Mouse (Mus musculus) E14TG2a.4 (cell line): ENCODE data around the gene Gm26992.
A peak's percentile ranks its signal among the peaks of the same experiment; 100 is the strongest.
"Not testable (repeated sequence)": the region's sequence is repeated elsewhere in the genome, so short reads cannot be mapped to it uniquely, and the experiment has no call there.

Experiments
- H3K27me3 ChIP-seq: 2 replicates; pipeline ENCODE4 v1.6.1; 2014; ENCODE audit warnings: low read length, control low read depth; ENCODE audit not compliant: insufficient read depth
- H3K36me3 ChIP-seq: 2 replicates; pipeline ENCODE4 v1.6.1; 2014; ENCODE audit warnings: low read length, control low read depth; ENCODE audit not compliant: insufficient read depth
- H3K4me1 ChIP-seq: replicated peaks from 2 replicates; pipeline ENCODE4 v1.6.1; 2014; ENCODE audit warnings: low read depth, low read length, control low read depth
- H3K4me3 ChIP-seq: replicated peaks from 2 replicates; pipeline ENCODE4 v1.5.1; 2014; ENCODE audit warnings: mild to moderate bottlenecking, low read length
- H3K9me3 ChIP-seq: 2 replicates; pipeline ENCODE4 v1.6.1; 2014; ENCODE audit warnings: low read length, control low read depth
- CTCF ChIP-seq: conservative IDR thresholded peaks from 2 replicates; pipeline ENCODE4 v1.5.1; 2014; ENCODE audit warnings: low read length
- NANOG ChIP-seq: IDR thresholded peaks from 2 replicates; pipeline ENCODE4 v1.6.1; 2014; ENCODE audit warnings: borderline replicate concordance, low read length, mixed read lengths
- POU5F1 ChIP-seq: IDR thresholded peaks from 2 replicates; pipeline ENCODE4 v1.6.1; 2014; ENCODE audit warnings: low read length, borderline replicate concordance

Gm26992 gene

GRCm38 (mm10) chrX:103438023-103438422, 16.2 kb downstream of the Gm26992 start:
- no peaks in the 10 kb centered on the region for H3K27me3 ChIP-seq
- no peaks in the 10 kb centered on the region for H3K9me3 ChIP-seq
- no peaks in the 10 kb centered on the region for H3K36me3 ChIP-seq
- H3K4me3 ChIP-seq = peak overlapping the region; percentile 61
- peaks cover 67% of the 10 kb centered on the region for H3K4me1 ChIP-seq
- no peak for TF ChIP-seq NANOG
- no peak; the same call in 1 of the 2 replicates for TF ChIP-seq POU5F1
- TF ChIP-seq CTCF = no peak

- no peaks in the 10 kb centered on the region for H3K27me3 ChIP-seq
- no peaks in the 10 kb centered on the region for H3K36me3 ChIP-seq
- H3K9me3 ChIP-seq = no peaks in the 10 kb centered on the region
- H3K4me1 ChIP-seq = peaks cover 59% of the 10 kb centered on the region
- TF ChIP-seq POU5F1 (no peak), CTCF (peak; percentile 44), NANOG (no peak)
- H3K4me3 ChIP-seq = no peak overlapping the region
These were observed 19.0 kb downstream of the Gm26992 start for GRCm38 (mm10) chrX:103440803-103441202.

- peak; percentile 52 for TF ChIP-seq CTCF
- no peak for TF ChIP-seq POU5F1
- no peaks in the 10 kb centered on the region for H3K9me3 ChIP-seq
These were observed 21.9 kb downstream of the Gm26992 start for GRCm38 (mm10) chrX:103443755-103444154.

GRCm38 (mm10) chrX:103447539-103448169, 25.8 kb downstream of the Gm26992 start:
- Histone ChIP-seq H3K36me3 (peaks cover 3% of the 10 kb centered on the region; the same call in 1 of the 2 replicates), H3K4me3 (peak overlapping the region; percentile 92), H3K4me1 (peaks cover 33% of the 10 kb centered on the region), H3K9me3 (no peaks in the 10 kb centered on the region), H3K27me3 (no peaks in the 10 kb centered on the region)
- TF ChIP-seq CTCF (no peak), POU5F1 (no peak), NANOG (no peak)

More at GRCm38 (mm10) chrX:103443755-103444154, 21.9 kb downstream of the Gm26992 start:
- no peak overlapping the region for H3K4me3 ChIP-seq
- H3K36me3 ChIP-seq = no peaks in the 10 kb centered on the region
- peaks cover 53% of the 10 kb centered on the region for H3K4me1 ChIP-seq
- no peaks in the 10 kb centered on the region for H3K27me3 ChIP-seq

- Histone ChIP-seq H3K4me1 (peaks cover 33% of the 10 kb centered on the region), H3K4me3 (peak overlapping the region; percentile 92)
- H3K27me3 ChIP-seq, H3K36me3 ChIP-seq, H3K9me3 ChIP-seq: not testable (repeated sequence)
These were observed 26.6 kb downstream of the Gm26992 start for GRCm38 (mm10) chrX:103448429-103448828.

- Histone ChIP-seq H3K36me3 (peaks cover 11% of the 10 kb centered on the region; the same call in 1 of the 2 replicates), H3K4me3 (peak overlapping the region; percentile 92), H3K4me1 (peaks cover 32% of the 10 kb centered on the region)
- H3K27me3 ChIP-seq, H3K9me3 ChIP-seq: not testable (repeated sequence)
These were observed 27.3 kb downstream of the Gm26992 start for GRCm38 (mm10) chrX:103448943-103449722.

- no peaks in the 10 kb centered on the region for H3K27me3 ChIP-seq
- no peak overlapping the region for H3K4me3 ChIP-seq
- H3K36me3 ChIP-seq = peaks cover 19% of the 10 kb centered on the region
- peaks cover 25% of the 10 kb centered on the region for H3K4me1 ChIP-seq
- no peaks in the 10 kb centered on the region for H3K9me3 ChIP-seq
- TF ChIP-seq CTCF (no peak), POU5F1 (no peak), NANOG (no peak)
These were observed 31.0 kb downstream of the Gm26992 start for GRCm38 (mm10) chrX:103452815-103453214.

GRCm38 (mm10) chrX:103460056-103460455, 38.2 kb downstream of the Gm26992 start:
- Histone ChIP-seq H3K36me3 (peaks cover 70% of the 10 kb centered on the region), H3K27me3 (no peaks in the 10 kb centered on the region), H3K4me1 (peaks cover 33% of the 10 kb centered on the region), H3K4me3 (no peak overlapping the region), H3K9me3 (no peaks in the 10 kb centered on the region)
- peak; percentile 46 for TF ChIP-seq CTCF
- no peak for TF ChIP-seq NANOG

- Histone ChIP-seq H3K4me3 (no peak overlapping the region), H3K36me3 (peaks cover 76% of the 10 kb centered on the region), H3K27me3 (no peaks in the 10 kb centered on the region), H3K4me1 (peaks cover 42% of the 10 kb centered on the region), H3K9me3 (no peaks in the 10 kb centered on the region)
- TF ChIP-seq CTCF = 0 out of 2 replicates have a peak, but pooled peaks have one; percentile 8
- no peak for TF ChIP-seq POU5F1
These were observed 47.2 kb downstream of the Gm26992 start for GRCm38 (mm10) chrX:103468998-103469397.
